Mouse (Mus musculus) intestine, embryonic 14.5 days (tissue): ENCODE measurements at regions not wholly inside any gene's neighbourhood (a gene's known extent, or its start where the extent isn't known, plus 50 kb on each side); places are given as distances from the start of the nearest gene placed in this dataset.

Experiments
- ATAC-seq: fragments of 200-750 bp; cut with Nextera tagmentation; replicated peaks from 2 replicates; pipeline ENCODE4 v1.8.0; 2017; ENCODE audit warnings: low read depth, moderate number of reproducible peaks, moderate TSS enrichment, moderate library complexity; ENCODE audit not compliant: low FRiP score, low TSS enrichment
- DNase-seq: peaks from one replicate; pipeline ENCODE4 v3.0.0-alpha.2; 2018; ENCODE audit warnings: low spot score
- H3K27ac ChIP-seq: fragments of 300-500 bp; sonication (generic); 2 replicates; pipeline ENCODE4 v1.5.1; 2014; ENCODE audit warnings: low read depth, mild to moderate bottlenecking, control low read depth
- H3K27me3 ChIP-seq: fragments of 300-500 bp; sonication (generic); replicated peaks from 2 replicates; pipeline ENCODE4 v1.6.1; 2014; ENCODE audit warnings: low read length, control low read depth; ENCODE audit not compliant: control insufficient read depth, insufficient read depth
- H3K36me3 ChIP-seq: fragments of 300-500 bp; sonication (generic); 2 replicates; pipeline ENCODE4 v1.6.1; 2014; ENCODE audit warnings: low read length, control low read depth; ENCODE audit not compliant: control insufficient read depth, insufficient read depth
- H3K4me1 ChIP-seq: fragments of 300-500 bp; sonication (generic); replicated peaks from 2 replicates; pipeline ENCODE4 v1.6.1; 2014; ENCODE audit warnings: low read length, control low read depth, mixed read lengths; ENCODE audit not compliant: control insufficient read depth, insufficient read depth
- H3K4me2 ChIP-seq: fragments of 300-500 bp; sonication (generic); 2 replicates; pipeline ENCODE4 v1.6.1; 2014; ENCODE audit warnings: low read length
- H3K4me3 ChIP-seq: fragments of 300-500 bp; sonication (generic); 2 replicates; pipeline ENCODE4 v1.5.1; 2014; ENCODE audit warnings: low read depth, low read length, control low read depth, mixed read lengths
- H3K9ac ChIP-seq: fragments of 300-500 bp; sonication (generic); 2 replicates; pipeline ENCODE4 v1.6.1; 2014; ENCODE audit warnings: mild to moderate bottlenecking, low read length
- H3K9me3 ChIP-seq: fragments of 300-500 bp; sonication (generic); 2 replicates; pipeline ENCODE4 v1.6.1; 2016; ENCODE audit warnings: low read length, control low read depth; ENCODE audit not compliant: control insufficient read depth
- WGBS: fragments of 180-500 bp; shearing (Covaris S2); extraction: QIAGEN DNeasy Blood & Tissue Kit; methylation state at CpG from one replicate; pipeline ENCODE4 v1.1.7; 2014; 5-methylcytosine and 5-hydroxymethylcytosine counted together

- peak overlapping the region; percentile 98 for H3K27ac ChIP-seq
- H3K9ac ChIP-seq, result peak overlapping the region; percentile 40
- no peaks in the 10 kb centered on the region for H3K9me3 ChIP-seq
- DNase-seq, result peak; percentile 85
- ATAC-seq, result peak; percentile 73
- H3K4me3 ChIP-seq, result no peak overlapping the region
- peak overlapping the region; percentile 46 for H3K4me2 ChIP-seq
- H3K4me1 ChIP-seq, result peaks cover 17% of the 10 kb centered on the region
- H3K36me3 ChIP-seq, result no peaks in the 10 kb centered on the region
- WGBS, result under 1% methylated on average over 19 of the region's 19 CpGs
- H3K27me3 ChIP-seq, result no peaks in the 10 kb centered on the region
Measured at GRCm38 (mm10) chr11:94882687-94883383, 53.2 kb upstream of the Col1a1 start.

DNA sequence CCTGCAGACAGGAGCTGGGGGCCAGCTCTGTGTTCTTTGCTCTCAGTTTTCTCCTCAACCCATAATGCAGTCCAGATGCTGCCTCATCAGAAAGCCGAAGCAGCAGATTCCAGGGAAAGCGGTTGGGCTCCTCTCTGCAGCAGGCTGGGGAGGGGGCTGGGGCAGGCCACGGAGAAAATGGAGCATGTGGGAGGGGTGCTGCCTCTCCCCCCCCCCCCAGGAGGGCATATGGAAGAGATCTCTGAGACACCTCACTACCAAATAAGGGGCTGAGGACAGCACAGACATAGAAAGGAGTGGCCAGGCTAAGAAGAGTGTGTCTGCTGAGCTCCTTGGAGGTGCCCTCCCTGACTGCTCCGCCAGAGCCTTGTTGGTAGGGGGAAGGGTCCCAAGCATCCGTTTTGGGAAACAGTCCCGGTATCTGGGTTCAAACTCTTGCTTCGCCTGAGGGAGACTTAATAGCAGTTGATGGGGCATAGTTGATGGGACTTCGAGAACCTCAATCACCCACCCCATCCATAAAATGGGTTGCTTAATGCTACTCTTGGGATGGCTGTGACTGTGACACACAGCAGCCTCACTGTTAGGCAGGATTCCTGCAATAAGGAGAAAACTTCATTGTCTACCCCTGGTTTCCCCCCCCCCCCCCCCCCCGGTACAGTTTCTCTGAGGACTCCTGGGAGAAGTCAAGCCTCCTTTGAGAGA is 53.9 kb upstream of the Col1a1 start:
- DNase-seq (peak; percentile 80), ATAC-seq (peak; percentile 89)
- Histone ChIP-seq H3K4me1 (peaks cover 20% of the 10 kb centered on the region), H3K27me3 (no peaks in the 10 kb centered on the region), H3K36me3 (no peaks in the 10 kb centered on the region), H3K27ac (peak overlapping the region; percentile 98), H3K4me3 (0 out of 2 replicates have a peak overlapping the region, but pooled peaks have one; percentile 5), H3K4me2 (peak overlapping the region; percentile 50), H3K9ac (peak overlapping the region; percentile 49; the same call in 1 of the 2 replicates), H3K9me3 (no peaks in the 10 kb centered on the region)
- 10% methylated on average over 8 of the region's 9 CpGs for WGBS

GRCm38 (mm10) chr11:94880896-94881840 is 54.9 kb upstream of the Col1a1 start:
- no peaks in the 10 kb centered on the region for H3K27me3 ChIP-seq
- DNase-seq (peak; percentile 78), ATAC-seq (peak; percentile 16; the same call in 1 of the 2 replicates)
- 5% methylated on average over 27 of the region's 27 CpGs for WGBS
- no peaks in the 10 kb centered on the region for H3K9me3 ChIP-seq
- no peaks in the 10 kb centered on the region for H3K36me3 ChIP-seq
- H3K4me2 ChIP-seq, result peak overlapping the region; percentile 50
- peaks cover 27% of the 10 kb centered on the region for H3K4me1 ChIP-seq
- H3K4me3 ChIP-seq, result peak overlapping the region; percentile 13
- H3K9ac ChIP-seq, result peak overlapping the region; percentile 49
- peak overlapping the region; percentile 98 for H3K27ac ChIP-seq

DNA sequence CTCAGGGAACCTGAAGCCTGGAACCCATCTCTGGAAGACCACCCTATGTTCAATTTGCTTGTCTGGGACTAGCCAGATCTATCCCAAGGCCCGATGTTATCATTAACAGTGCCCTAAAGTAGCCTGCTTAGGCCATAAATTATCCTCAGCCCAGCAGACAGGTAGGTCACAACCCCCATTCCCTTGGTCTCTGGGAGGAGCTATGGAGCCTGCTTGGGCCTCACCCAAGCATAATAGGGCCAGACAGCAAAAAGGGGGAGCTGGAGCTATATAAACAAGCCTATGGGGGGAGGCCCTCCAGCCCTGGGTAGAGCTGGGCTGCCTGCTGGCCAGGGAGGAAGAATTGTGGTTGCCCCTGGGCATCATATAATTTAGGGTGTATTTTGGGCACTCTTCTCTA is 59.3 kb upstream of the Col1a1 start:
- no peak for DNase-seq
- no peaks in the 10 kb centered on the region for H3K36me3 ChIP-seq
- H3K4me2 ChIP-seq, result no peak overlapping the region
- no peak overlapping the region for H3K9ac ChIP-seq
- no peak overlapping the region for H3K27ac ChIP-seq
- ATAC-seq, result no peak
- H3K4me3 ChIP-seq, result no peak overlapping the region
- WGBS, result 8% methylated on average over 1 of the region's 1 CpGs
- H3K4me1 ChIP-seq, result peaks cover 46% of the 10 kb centered on the region
- no peaks in the 10 kb centered on the region for H3K9me3 ChIP-seq
- no peaks in the 10 kb centered on the region for H3K27me3 ChIP-seq

GRCm38 (mm10) chr11:94875026-94875425 is 61.0 kb upstream of the Col1a1 start:
- Histone ChIP-seq H3K4me3 (no peak overlapping the region), H3K4me1 (peaks cover 38% of the 10 kb centered on the region), H3K36me3 (no peaks in the 10 kb centered on the region), H3K4me2 (no peak overlapping the region), H3K9me3 (no peaks in the 10 kb centered on the region), H3K9ac (no peak overlapping the region), H3K27me3 (no peaks in the 10 kb centered on the region), H3K27ac (peak overlapping the region; percentile 84; the same call in 1 of the 2 replicates)
- WGBS, result 46% methylated on average over 7 of the region's 7 CpGs
- no peak for ATAC-seq
- DNase-seq, result no peak

DNA sequence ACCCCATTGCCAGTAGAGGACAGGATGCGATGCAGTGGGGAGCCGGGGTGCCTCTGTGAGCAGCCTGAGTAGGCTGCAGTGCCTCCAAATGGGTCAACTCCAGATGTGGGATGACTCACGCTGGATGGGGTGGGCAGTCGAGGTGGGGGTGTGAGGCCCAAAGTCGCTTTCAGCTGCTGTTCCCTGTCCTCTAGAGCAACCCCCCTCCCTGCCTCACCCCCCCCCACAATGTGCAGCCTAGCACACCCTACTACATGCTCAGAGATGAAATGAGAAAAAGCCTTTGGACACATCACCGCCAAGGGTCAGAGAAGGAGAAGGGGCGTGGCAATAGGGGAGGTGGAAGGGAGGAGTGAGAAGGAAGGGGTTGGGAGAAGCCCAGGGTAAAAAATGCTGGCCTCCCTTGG is 61.9 kb upstream of the Col1a1 start:
- Histone ChIP-seq H3K36me3 (no peaks in the 10 kb centered on the region), H3K27ac (peak overlapping the region; percentile 84), H3K27me3 (no peaks in the 10 kb centered on the region), H3K9me3 (no peaks in the 10 kb centered on the region), H3K9ac (no peak overlapping the region), H3K4me3 (no peak overlapping the region), H3K4me2 (peak overlapping the region; percentile 49), H3K4me1 (peaks cover 38% of the 10 kb centered on the region)
- DNase-seq (no peak), ATAC-seq (peak; percentile 40; the same call in 1 of the 2 replicates)
- WGBS, result 16% methylated on average over 7 of the region's 7 CpGs

GRCm38 (mm10) chr11:94873693-94874092 is 62.3 kb upstream of the Col1a1 start:
- Histone ChIP-seq H3K9ac (peak overlapping the region; percentile 42; the same call in 1 of the 2 replicates), H3K4me2 (peak overlapping the region; percentile 49), H3K4me3 (no peak overlapping the region), H3K36me3 (no peaks in the 10 kb centered on the region), H3K9me3 (no peaks in the 10 kb centered on the region), H3K4me1 (peaks cover 38% of the 10 kb centered on the region), H3K27me3 (no peaks in the 10 kb centered on the region), H3K27ac (peak overlapping the region; percentile 84)
- DNase-seq, result peak; percentile 55
- no peak for ATAC-seq
- WGBS, result 12% methylated on average over 7 of the region's 7 CpGs

GRCm38 (mm10) chr11:94872921-94873320 is 63.1 kb upstream of the Col1a1 start:
- ATAC-seq (peak; percentile 56), DNase-seq (peak; percentile 80)
- Histone ChIP-seq H3K36me3 (no peaks in the 10 kb centered on the region), H3K27me3 (no peaks in the 10 kb centered on the region), H3K9ac (peak overlapping the region; percentile 42), H3K4me2 (peak overlapping the region; percentile 49), H3K4me1 (peaks cover 38% of the 10 kb centered on the region), H3K27ac (peak overlapping the region; percentile 84), H3K4me3 (peak overlapping the region; percentile 6), H3K9me3 (no peaks in the 10 kb centered on the region)
- WGBS, result 3% methylated on average over 19 of the region's 19 CpGs
